Mouse (Mus musculus) forebrain, embryonic 11.5 days (tissue): ENCODE data around the gene Ccr6. TPM values are rescaled to one million over a fixed set of nuclear protein-coding genes. Genes with fewer than 3 reads are reported as not detected.

Experiments
- ATAC-seq: fragments of 200-750 bp; cut with Nextera tagmentation; replicated peaks from 2 replicates; pipeline ENCODE4 v1.8.0; 2017; ENCODE audit warnings: moderate TSS enrichment; ENCODE audit not compliant: low FRiP score
- DNase-seq: peaks from one replicate; pipeline ENCODE4 v3.0.0-alpha.2; 2017; ENCODE audit warnings: low spot score
- H3K27ac ChIP-seq: fragments of 300-500 bp; sonication (generic); 2 replicates; pipeline ENCODE4 v1.5.1; 2014; ENCODE audit warnings: low read depth, low read length
- H3K27me3 ChIP-seq: fragments of 300-500 bp; sonication (generic); 2 replicates; pipeline ENCODE4 v1.6.1; 2014; ENCODE audit warnings: mild to moderate bottlenecking, low read length, mixed read lengths; ENCODE audit not compliant: control insufficient read depth, insufficient read depth
- H3K36me3 ChIP-seq: fragments of 300-500 bp; sonication (generic); 2 replicates; pipeline ENCODE4 v1.6.1; 2014; ENCODE audit warnings: mild to moderate bottlenecking, low read length, moderate library complexity, mixed read lengths; ENCODE audit not compliant: control insufficient read depth, insufficient read depth
- H3K4me1 ChIP-seq: fragments of 300-500 bp; sonication (generic); replicated peaks from 2 replicates; pipeline ENCODE4 v1.6.1; 2014; ENCODE audit warnings: low read length, mixed read lengths; ENCODE audit not compliant: control insufficient read depth, insufficient read depth
- H3K4me2 ChIP-seq: fragments of 300-500 bp; sonication (generic); 2 replicates; pipeline ENCODE4 v1.6.1; 2014; ENCODE audit warnings: low read depth, mild to moderate bottlenecking, low read length, moderate library complexity, mixed read lengths; ENCODE audit not compliant: severe bottlenecking
- H3K4me3 ChIP-seq: fragments of 300-500 bp; sonication (generic); 2 replicates; pipeline ENCODE4 v1.5.1; 2014; ENCODE audit warnings: low read depth, low read length
- H3K9ac ChIP-seq: fragments of 300-500 bp; sonication (generic); 2 replicates; pipeline ENCODE4 v1.6.1; 2014; ENCODE audit warnings: low read length
- H3K9me3 ChIP-seq: fragments of 300-500 bp; sonication (generic); 2 replicates; pipeline ENCODE4 v1.6.1; 2016; ENCODE audit warnings: low read length, mixed read lengths; ENCODE audit not compliant: control insufficient read depth
- WGBS: fragments of 180-500 bp; shearing (Covaris S2); extraction: QIAGEN DNeasy Blood & Tissue Kit; methylation state at CpG from one replicate; pipeline ENCODE4 v1.1.7; 2014; 5-methylcytosine and 5-hydroxymethylcytosine counted together
- polyA plus RNA-seq: library from polyadenylated mRNA; unstranded; fragments of >200 nt; fragmentation: Nextera tagmentation; extraction: Ambion mirVana; gene quantifications from 2 replicates; pipeline ENCODE4 v1.2.1, GENCODE M21; 2014

Gene Ccr6
- polyA plus RNA-seq, 1 experiment from 2014 or later = not detected

DNA sequence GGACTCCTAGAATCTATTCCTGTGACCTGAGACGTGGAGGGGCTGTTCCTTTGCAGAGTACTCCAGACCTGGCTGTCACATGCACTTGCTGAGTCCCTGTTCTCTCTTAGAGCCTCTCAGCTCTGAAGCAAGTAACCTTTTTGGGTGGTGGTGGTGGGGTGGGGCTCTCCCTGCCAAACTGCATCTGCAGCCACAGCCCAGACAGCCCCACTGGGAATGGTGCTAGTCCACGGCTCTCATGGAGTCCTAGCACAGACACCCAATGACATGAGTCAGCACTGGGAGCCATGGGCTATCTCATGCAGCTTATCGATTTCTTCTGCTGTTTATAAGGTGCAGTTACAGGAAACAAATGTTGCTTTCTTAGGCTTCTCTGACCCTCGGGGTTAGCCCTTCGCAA is 61.9 kb downstream of the Ccr6 start:
- no peak overlapping the region for H3K27ac ChIP-seq
- no peak overlapping the region for H3K4me3 ChIP-seq
- ATAC-seq (no peak), DNase-seq (no peak)
- H3K4me2 ChIP-seq = no peak overlapping the region
- H3K27me3 ChIP-seq = no peaks in the 10 kb centered on the region
- H3K4me1 ChIP-seq = no peaks in the 10 kb centered on the region
- H3K9me3 ChIP-seq = no peaks in the 10 kb centered on the region
- no peak overlapping the region for H3K9ac ChIP-seq
- H3K36me3 ChIP-seq = no peaks in the 10 kb centered on the region
- WGBS = 86% methylated on average over 5 of the region's 5 CpGs

DNA sequence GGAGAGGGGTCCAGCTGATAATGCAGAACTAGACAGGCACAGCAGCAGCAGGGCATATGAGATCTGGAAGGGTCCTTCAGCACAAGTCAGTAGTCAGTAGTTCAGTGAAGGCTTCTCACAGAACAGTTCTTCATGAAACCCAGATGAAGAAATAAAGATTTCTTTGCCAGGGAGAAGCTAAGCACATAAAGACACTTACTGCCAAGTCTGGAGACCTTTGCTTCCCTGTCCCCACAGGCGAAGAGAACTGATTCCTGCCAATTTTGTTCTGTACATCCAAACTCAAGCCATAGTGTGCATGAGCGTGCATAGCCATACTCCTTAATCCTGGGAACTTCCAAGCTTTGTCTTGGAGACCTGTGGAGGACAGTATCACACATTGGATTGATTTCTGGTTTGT is 62.4 kb downstream of the Ccr6 start:
- ATAC-seq = no peak
- H3K4me2 ChIP-seq = no peak overlapping the region
- H3K4me3 ChIP-seq = no peak overlapping the region
- no peaks in the 10 kb centered on the region for H3K4me1 ChIP-seq
- WGBS = 92% methylated on average over 2 of the region's 2 CpGs
- H3K27ac ChIP-seq = no peak overlapping the region
- no peaks in the 10 kb centered on the region for H3K27me3 ChIP-seq
- no peak overlapping the region for H3K9ac ChIP-seq
- H3K36me3 ChIP-seq = no peaks in the 10 kb centered on the region
- no peak for DNase-seq
- H3K9me3 ChIP-seq = no peaks in the 10 kb centered on the region

DNA sequence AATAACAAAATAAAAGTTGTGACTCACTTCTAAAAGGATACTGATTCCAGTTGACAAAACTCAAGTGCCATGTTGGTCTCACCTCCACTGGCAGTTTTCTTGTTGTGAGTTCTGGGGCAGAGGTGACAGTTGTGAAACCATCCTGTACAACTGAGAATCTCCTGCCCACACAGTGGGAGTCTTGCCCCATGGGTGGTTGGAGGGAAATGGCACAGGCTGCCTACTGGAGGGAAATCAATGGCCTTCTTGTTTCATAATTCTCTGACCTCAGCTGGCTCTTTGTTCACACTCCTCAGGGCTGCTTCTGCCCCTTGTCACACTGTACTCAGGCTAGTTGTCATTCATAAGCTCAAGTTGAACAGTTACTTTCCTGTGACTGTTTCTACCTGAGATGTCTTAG is 63.7 kb downstream of the Ccr6 start:
- H3K4me1 ChIP-seq = no peaks in the 10 kb centered on the region
- H3K4me2 ChIP-seq = no peak overlapping the region
- no peak overlapping the region for H3K27ac ChIP-seq
- no peak overlapping the region for H3K4me3 ChIP-seq
- no peak overlapping the region for H3K9ac ChIP-seq
- DNase-seq = no peak
- H3K36me3 ChIP-seq = no peaks in the 10 kb centered on the region
- ATAC-seq = no peak
- H3K9me3 ChIP-seq = no peaks in the 10 kb centered on the region
- H3K27me3 ChIP-seq = no peaks in the 10 kb centered on the region

DNA sequence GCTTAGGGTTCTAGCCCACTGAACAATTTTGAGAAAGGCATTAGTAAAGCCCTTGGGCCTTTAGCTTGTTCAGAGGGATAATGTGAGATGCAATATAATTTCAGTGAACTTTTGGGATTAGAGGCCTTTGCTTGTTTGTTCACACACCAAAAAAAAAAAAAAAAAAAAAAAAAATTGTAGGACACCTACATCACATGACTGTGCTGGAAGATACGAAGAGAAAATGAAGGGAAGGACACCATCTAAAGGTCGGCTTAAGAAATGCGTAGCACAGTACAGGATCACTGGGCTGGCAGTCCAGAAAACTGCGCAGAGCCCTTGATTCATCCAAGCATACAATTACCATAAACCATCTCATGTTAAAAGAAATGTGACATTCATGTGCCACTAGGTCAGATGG is 65.7 kb downstream of the Ccr6 start:
- WGBS = 77% methylated on average over 4 of the region's 4 CpGs
- H3K9ac ChIP-seq = no peak overlapping the region
- H3K27ac ChIP-seq = no peak overlapping the region
- H3K36me3 ChIP-seq = no peaks in the 10 kb centered on the region
- no peaks in the 10 kb centered on the region for H3K4me1 ChIP-seq
- no peak overlapping the region for H3K4me2 ChIP-seq
- H3K27me3 ChIP-seq = no peaks in the 10 kb centered on the region
- no peak for DNase-seq
- H3K4me3 ChIP-seq = no peak overlapping the region
- no peak for ATAC-seq
- H3K9me3 ChIP-seq = no peaks in the 10 kb centered on the region

DNA sequence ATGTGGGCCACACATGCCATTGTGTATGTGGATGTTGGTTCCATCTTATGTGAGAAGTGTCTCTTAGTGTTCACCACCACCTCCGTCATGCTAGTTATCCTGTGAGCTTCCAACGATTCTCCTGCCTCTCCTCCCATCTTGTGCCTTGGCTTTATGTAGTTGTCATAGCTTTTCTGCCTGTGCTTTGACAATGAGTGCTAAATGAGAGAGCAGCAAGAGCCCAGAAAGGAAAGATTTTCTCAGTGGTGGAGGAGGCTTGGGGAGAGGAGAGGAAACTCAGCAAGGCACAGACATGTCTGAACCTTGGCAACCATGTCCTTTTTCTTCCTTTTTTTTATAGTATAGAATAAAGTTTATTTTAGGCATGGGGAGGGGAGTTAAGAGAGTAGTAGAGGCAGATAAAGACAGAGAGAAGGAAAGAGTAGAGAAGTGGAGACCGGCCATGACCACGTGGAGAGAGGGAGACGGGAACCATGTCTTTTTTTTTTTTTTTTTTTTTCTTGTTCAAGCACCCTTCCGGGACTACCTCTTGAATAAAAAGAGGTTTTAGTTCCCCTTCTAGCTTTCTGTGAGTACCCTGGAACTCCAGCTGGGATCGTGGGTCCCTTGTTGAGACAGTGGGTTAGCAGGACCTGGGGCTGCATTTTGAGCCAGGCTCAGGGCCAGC is 67.1 kb downstream of the Ccr6 start:
- Histone ChIP-seq H3K27ac (no peak overlapping the region), H3K4me3 (no peak overlapping the region), H3K4me1 (no peaks in the 10 kb centered on the region), H3K4me2 (no peak overlapping the region), H3K36me3 (no peaks in the 10 kb centered on the region), H3K9ac (no peak overlapping the region), H3K27me3 (no peaks in the 10 kb centered on the region), H3K9me3 (no peaks in the 10 kb centered on the region)
- DNase-seq = no peak
- no peak for ATAC-seq
- WGBS = 74% methylated on average over 7 of the region's 7 CpGs

DNA sequence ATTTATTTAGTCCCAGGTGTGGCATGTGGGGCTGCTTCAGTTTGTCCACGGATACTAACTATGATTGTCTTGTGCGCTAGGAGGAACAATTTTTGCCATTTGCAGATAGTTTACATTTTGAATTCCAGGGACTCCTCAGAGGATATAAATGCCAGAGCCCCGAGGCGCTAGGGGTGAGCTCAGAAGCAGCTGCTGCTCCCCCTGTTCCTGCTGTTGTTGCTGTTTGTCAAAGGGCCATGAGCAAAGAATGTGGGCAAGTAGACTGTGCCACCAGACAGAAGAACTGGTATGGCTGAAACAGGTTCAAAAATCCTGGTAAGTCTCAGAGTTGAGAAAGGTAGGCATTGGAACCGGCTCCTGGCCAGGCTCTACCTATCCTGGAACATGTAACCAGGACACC is 67.8 kb downstream of the Ccr6 start:
- Histone ChIP-seq H3K36me3 (no peaks in the 10 kb centered on the region), H3K9ac (no peak overlapping the region)
- WGBS = 67% methylated on average over 5 of the region's 5 CpGs

DNA sequence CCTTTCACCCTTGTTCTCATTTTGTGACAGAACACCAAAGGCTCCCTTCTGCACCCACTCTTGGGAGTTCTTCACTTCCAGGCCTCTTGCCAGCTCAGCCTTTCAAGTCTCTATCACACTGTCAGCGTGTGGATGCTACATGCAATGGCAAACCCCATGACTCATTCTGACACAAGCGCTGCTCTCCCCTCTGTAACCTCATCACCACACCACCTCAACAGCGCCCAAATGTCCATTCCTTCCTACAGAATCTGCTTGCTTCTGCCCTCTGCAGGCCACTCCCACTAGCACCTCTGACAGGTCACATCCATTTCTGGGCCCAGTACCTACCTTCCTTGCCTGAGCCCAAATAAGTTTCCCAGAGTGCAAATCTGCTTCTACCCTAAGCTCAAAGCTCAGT is 70.0 kb downstream of the Ccr6 start:
- Histone ChIP-seq H3K4me1 (no peaks in the 10 kb centered on the region), H3K27ac (no peak overlapping the region), H3K4me2 (no peak overlapping the region), H3K4me3 (no peak overlapping the region), H3K9me3 (no peaks in the 10 kb centered on the region), H3K27me3 (no peaks in the 10 kb centered on the region), H3K9ac (no peak overlapping the region), H3K36me3 (no peaks in the 10 kb centered on the region)
- DNase-seq = no peak
- ATAC-seq = no peak
- whole genome bisulfite sequencing = 33% methylated on average over 3 of the region's 3 CpGs

More for the DNA sequence above, 67.8 kb downstream of the Ccr6 start:
- no peak for ATAC-seq
- no peak overlapping the region for H3K4me2 ChIP-seq
- no peaks in the 10 kb centered on the region for H3K4me1 ChIP-seq
- no peak overlapping the region for H3K4me3 ChIP-seq
- no peaks in the 10 kb centered on the region for H3K27me3 ChIP-seq
- no peak for DNase-seq
- H3K27ac ChIP-seq = no peak overlapping the region
- H3K9me3 ChIP-seq = no peaks in the 10 kb centered on the region

Other genes with a start within 250 kb of the Ccr6 start
- 0.21 TPM in 1 of 2 replicates, not detected in the other for gene Gm49673, start 88.3 kb upstream of the Ccr6 start, polyA plus RNA-seq
- 13.6 and 14.1 TPM in 2 replicates for gene Rnaset2a, start 87.9 kb upstream of the Ccr6 start, polyA plus RNA-seq
- gene Fgfr1op, start 70.5 kb upstream of the Ccr6 start, polyA plus RNA-seq = 49.9 and 55.5 TPM in 2 replicates
- gene Mpc1, start 46.9 kb downstream of the Ccr6 start, polyA plus RNA-seq = 87.7 and 87.9 TPM in 2 replicates
- gene Sft2d1, start 75.1 kb downstream of the Ccr6 start, polyA plus RNA-seq = 54.8 and 69.1 TPM in 2 replicates
- 1.2 and 1.6 TPM in 2 replicates for gene Prr18, start 101.4 kb downstream of the Ccr6 start, polyA plus RNA-seq
- 0.33 and 0.59 TPM in 2 replicates for gene T2, start 119.9 kb downstream of the Ccr6 start, polyA plus RNA-seq
- gene T, start 198.4 kb downstream of the Ccr6 start, polyA plus RNA-seq = 0.36 and 0.67 TPM in 2 replicates